Mouse (Mus musculus) hindbrain, embryonic 16.5 days (tissue): Measurements from ENCODE around the gene Ppp5c. TPM values are rescaled to one million over a fixed set of nuclear protein-coding genes. Genes with fewer than 3 reads are reported as not detected.

ENCODE experiments used
- ATAC-seq: fragments of 200-750 bp; cut with Nextera tagmentation; 2 replicates; pipeline ENCODE4 v1.8.0; 2017; ENCODE audit warnings: moderate TSS enrichment, moderate library complexity
- H3K27ac ChIP-seq: fragments of 300-500 bp; sonication (generic); 2 replicates; pipeline ENCODE4 v1.5.1; 2014; ENCODE audit warnings: low read depth, mild to moderate bottlenecking, control low read depth, low read length, moderate library complexity
- H3K27me3 ChIP-seq: fragments of 300-500 bp; sonication (generic); replicated peaks from 2 replicates; pipeline ENCODE4 v1.6.1; 2014; ENCODE audit warnings: low read length; ENCODE audit not compliant: control insufficient read depth, insufficient read depth
- H3K36me3 ChIP-seq: fragments of 300-500 bp; sonication (generic); 2 replicates; pipeline ENCODE4 v1.6.1; 2014; ENCODE audit warnings: mild to moderate bottlenecking, low read length, moderate library complexity, mixed read lengths; ENCODE audit not compliant: control insufficient read depth, insufficient read depth
- H3K4me1 ChIP-seq: fragments of 300-500 bp; sonication (generic); 2 replicates; pipeline ENCODE4 v1.6.1; 2014; ENCODE audit warnings: low read depth, low read length; ENCODE audit not compliant: control insufficient read depth, insufficient read depth
- H3K4me2 ChIP-seq: fragments of 300-500 bp; sonication (generic); 2 replicates; pipeline ENCODE4 v1.6.1; 2014; ENCODE audit warnings: mild to moderate bottlenecking, low read length, control low read depth, moderate library complexity
- H3K4me3 ChIP-seq: fragments of 300-500 bp; sonication (generic); 2 replicates; pipeline ENCODE4 v1.5.1; 2014; ENCODE audit warnings: mild to moderate bottlenecking, low read length, control low read depth, moderate library complexity
- H3K9ac ChIP-seq: fragments of 300-500 bp; sonication (generic); 2 replicates; pipeline ENCODE4 v1.6.1; 2014; ENCODE audit warnings: low read depth, mild to moderate bottlenecking, control low read depth, low read length, moderate library complexity
- H3K9me3 ChIP-seq: fragments of 300-500 bp; sonication (generic); 2 replicates; pipeline ENCODE4 v1.6.1; 2014; ENCODE audit warnings: mild to moderate bottlenecking, low read length, moderate library complexity; ENCODE audit not compliant: control insufficient read depth
- WGBS: fragments of 180-500 bp; shearing (Covaris S2); extraction: QIAGEN DNeasy Blood & Tissue Kit; methylation state at CpG from one replicate; pipeline ENCODE4 v1.1.7; 2014; 5-methylcytosine and 5-hydroxymethylcytosine counted together
- polyA plus RNA-seq: library from polyadenylated mRNA; unstranded; fragments of >200 nt; fragmentation: Nextera tagmentation; extraction: Ambion mirVana; gene quantifications from 2 replicates; pipeline ENCODE4 v1.2.1, GENCODE M21; 2015

Gene Ppp5c
- polyA plus RNA-seq, 1 experiment from 2014 or later = 138 TPM

DNA sequence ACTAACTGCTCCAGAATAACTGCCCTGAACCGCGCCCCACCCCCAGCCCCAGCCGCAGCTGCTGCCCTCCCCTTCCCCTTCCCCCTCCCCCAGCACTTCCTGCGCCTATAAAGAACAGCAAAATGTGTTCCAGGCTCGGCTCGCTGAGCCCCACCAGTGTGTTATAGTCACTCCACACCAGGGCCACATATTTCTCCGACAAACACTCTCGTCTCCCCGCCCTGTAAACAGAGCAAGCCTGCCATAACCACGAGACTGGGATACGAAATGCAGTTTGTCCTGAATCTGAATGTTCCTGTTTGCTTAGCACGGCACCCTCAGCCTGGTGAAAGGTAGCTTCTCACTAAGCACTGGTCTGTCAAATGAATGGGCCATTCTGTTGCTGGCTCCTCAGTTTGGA lies 47.4 kb downstream of the Ppp5c start:
- peak; percentile 43; the same call in 1 of the 2 replicates for ATAC-seq
- H3K9ac ChIP-seq = peak overlapping the region; percentile 50

DNA sequence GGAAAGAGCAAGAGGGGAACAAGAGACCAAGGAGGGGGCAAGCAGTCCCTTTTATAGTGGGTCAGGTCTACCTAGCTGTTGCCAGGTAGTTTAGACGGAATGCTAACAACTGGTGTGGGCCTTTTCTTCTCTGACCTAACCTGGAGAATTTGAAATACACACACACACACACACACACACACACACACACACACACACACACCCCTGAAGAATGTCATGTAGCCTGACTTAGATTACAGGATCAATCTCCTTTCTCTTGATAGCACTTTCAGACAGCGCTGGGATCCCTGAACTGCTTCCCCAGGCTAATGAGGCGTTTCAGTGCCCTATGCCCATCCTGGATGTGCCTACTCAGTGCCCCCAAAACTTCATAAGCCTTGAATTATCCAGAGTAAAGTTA lies 49.1 kb downstream of the Ppp5c start:
- Histone ChIP-seq H3K4me1 (peaks cover 14% of the 10 kb centered on the region), H3K4me2 (no peak overlapping the region), H3K27me3 (no peaks in the 10 kb centered on the region), H3K4me3 (no peak overlapping the region), H3K9me3 (no peaks in the 10 kb centered on the region), H3K9ac (no peak overlapping the region), H3K27ac (no peak overlapping the region), H3K36me3 (no peaks in the 10 kb centered on the region)
- 97% methylated on average over 3 of the region's 3 CpGs for WGBS
- ATAC-seq = no peak

More for the DNA sequence above, 47.4 kb downstream of the Ppp5c start:
- H3K4me3 ChIP-seq = peak overlapping the region; percentile 22; the same call in 1 of the 2 replicates
- peaks cover 23% of the 10 kb centered on the region for H3K4me1 ChIP-seq
- H3K27me3 ChIP-seq = no peaks in the 10 kb centered on the region
- 7% methylated on average over 12 of the region's 12 CpGs for WGBS
- no peaks in the 10 kb centered on the region for H3K36me3 ChIP-seq
- H3K9me3 ChIP-seq = no peaks in the 10 kb centered on the region
- H3K27ac ChIP-seq = peak overlapping the region; percentile 69
- H3K4me2 ChIP-seq = peak overlapping the region; percentile 53

DNA sequence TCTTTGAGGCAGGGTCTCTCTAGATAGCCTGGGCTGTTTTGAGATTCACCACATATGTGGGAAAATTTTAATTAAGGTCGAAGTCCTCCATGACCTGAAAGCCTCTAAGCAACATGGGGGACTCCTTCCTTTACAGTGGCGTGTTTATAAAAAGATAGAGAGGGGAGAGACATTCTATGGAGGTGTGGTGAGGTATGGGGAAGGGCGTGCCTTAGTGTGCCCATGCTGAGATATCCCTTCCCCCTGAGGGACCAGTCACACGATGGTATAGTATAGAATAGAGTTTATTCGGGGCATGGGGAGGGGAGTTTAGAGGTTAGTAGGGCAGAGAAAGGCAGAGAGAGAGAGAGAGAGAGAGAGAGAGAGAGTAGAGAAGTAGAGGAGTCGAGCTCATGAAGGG lies 49.6 kb downstream of the Ppp5c start:
- H3K27ac ChIP-seq = no peak overlapping the region
- ATAC-seq = no peak
- WGBS = 78% methylated on average over 6 of the region's 6 CpGs
- no peaks in the 10 kb centered on the region for H3K36me3 ChIP-seq
- no peak overlapping the region for H3K4me2 ChIP-seq
- H3K4me3 ChIP-seq = no peak overlapping the region
- H3K27me3 ChIP-seq = no peaks in the 10 kb centered on the region
- no peaks in the 10 kb centered on the region for H3K9me3 ChIP-seq
- H3K9ac ChIP-seq = no peak overlapping the region
- peaks cover 10% of the 10 kb centered on the region for H3K4me1 ChIP-seq

DNA sequence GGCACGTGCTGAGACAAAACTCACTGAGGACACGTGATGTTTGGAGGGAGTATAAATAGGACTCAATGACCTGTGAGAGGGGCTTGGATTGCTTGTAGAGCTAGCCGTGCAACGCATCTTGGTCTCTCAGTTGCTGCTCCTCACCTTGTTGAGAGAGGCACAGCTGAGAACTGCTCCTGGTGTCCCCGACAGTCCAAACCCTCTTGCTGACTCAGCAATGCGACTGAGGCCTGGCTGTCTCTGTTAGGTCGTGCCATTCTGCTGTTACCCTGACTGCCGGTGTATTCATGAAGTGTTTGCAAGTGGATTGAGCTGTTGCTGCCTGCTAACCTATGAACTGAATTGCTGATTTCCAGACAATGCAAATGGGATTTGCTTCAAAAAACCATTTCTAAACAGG lies 51.4 kb downstream of the Ppp5c start:
- 51% methylated on average over 8 of the region's 8 CpGs for WGBS
- no peaks in the 10 kb centered on the region for H3K9me3 ChIP-seq
- no peak overlapping the region for H3K27ac ChIP-seq
- H3K4me3 ChIP-seq = no peak overlapping the region
- H3K9ac ChIP-seq = no peak overlapping the region
- no peaks in the 10 kb centered on the region for H3K27me3 ChIP-seq
- peaks cover 3% of the 10 kb centered on the region; the same call in 1 of the 2 replicates for H3K4me1 ChIP-seq
- no peak for ATAC-seq
- H3K36me3 ChIP-seq = no peaks in the 10 kb centered on the region
- H3K4me2 ChIP-seq = no peak overlapping the region

DNA sequence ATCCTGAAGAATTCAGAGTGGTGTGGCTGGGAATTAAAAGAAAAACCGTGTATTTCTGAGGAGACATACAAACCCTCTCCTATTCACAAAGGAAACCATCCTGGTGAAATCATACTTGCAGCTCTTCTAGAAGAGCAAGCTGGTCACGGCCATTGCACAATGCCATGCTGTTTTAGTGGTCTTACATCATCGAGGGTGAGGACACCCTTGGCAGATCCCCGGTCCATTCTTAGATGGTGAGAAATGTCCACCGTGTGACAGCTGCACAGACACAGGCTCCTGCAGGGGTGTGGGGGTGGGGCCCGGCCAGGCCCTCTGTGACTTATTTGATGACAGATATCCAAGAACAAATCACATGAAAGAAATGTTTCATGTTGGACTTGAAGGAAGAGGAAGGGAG lies 53.7 kb downstream of the Ppp5c start:
- no peaks in the 10 kb centered on the region for H3K36me3 ChIP-seq
- 40% methylated on average over 6 of the region's 6 CpGs for WGBS

DNA sequence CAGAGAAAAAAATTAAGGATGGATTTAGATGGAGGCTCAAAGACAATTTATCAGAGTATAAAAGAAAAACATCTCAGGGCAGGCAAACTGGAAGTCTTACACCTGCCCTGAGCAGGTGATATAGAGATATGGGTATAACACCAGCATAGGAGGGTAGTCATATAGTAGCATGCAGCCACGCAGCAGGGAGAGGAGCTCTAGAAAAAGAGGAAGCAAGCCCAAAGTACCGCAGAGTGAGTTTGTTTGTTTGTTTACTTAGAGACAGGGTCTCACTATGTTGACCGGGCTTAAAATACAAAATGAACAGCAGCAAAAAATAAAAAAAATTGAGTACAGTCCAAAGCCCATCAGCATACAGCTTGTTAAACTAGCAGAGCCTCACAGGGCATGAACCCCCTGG lies 56.6 kb downstream of the Ppp5c start:
- Histone ChIP-seq H3K4me3 (no peak overlapping the region), H3K9ac (no peak overlapping the region)
- WGBS = 85% methylated on average over 3 of the region's 3 CpGs

More for the DNA sequence above, 53.7 kb downstream of the Ppp5c start:
- H3K9me3 ChIP-seq = no peaks in the 10 kb centered on the region
- H3K27me3 ChIP-seq = no peaks in the 10 kb centered on the region
- H3K9ac ChIP-seq = no peak overlapping the region
- H3K4me3 ChIP-seq = no peak overlapping the region
- no peaks in the 10 kb centered on the region for H3K4me1 ChIP-seq
- no peak overlapping the region for H3K27ac ChIP-seq
- H3K4me2 ChIP-seq = no peak overlapping the region
- 0 out of 2 replicates have a peak, but pooled peaks have one; percentile 34 for ATAC-seq

DNA sequence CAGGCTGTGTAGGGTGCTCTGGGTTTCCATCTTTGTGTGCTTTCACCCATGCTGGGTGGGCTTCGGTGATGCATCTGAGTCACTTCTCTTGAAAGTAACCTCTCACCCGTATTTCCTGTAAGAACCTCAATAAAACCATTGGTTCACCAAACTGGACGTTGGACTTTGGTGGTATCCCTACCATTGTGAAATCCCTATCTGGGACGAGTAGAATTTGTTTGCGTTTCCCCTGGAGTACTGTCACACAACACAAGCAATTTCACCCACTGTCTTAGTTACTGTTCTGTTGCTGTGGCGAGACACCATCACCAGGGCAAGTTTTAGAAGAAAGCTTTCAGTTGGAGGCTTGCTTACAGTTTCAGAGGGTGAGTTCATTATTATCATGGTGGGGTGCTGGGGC lies 59.3 kb downstream of the Ppp5c start:
- ATAC-seq = no peak
- Histone ChIP-seq H3K27ac (no peak overlapping the region), H3K4me2 (no peak overlapping the region), H3K4me1 (no peaks in the 10 kb centered on the region), H3K27me3 (no peaks in the 10 kb centered on the region), H3K9me3 (no peaks in the 10 kb centered on the region), H3K36me3 (no peaks in the 10 kb centered on the region), H3K4me3 (no peak overlapping the region), H3K9ac (no peak overlapping the region)
- 87% methylated on average over 6 of the region's 6 CpGs for WGBS

More for the DNA sequence above, 56.6 kb downstream of the Ppp5c start:
- H3K36me3 ChIP-seq = no peaks in the 10 kb centered on the region
- H3K4me2 ChIP-seq = no peak overlapping the region
- no peaks in the 10 kb centered on the region for H3K4me1 ChIP-seq
- H3K27ac ChIP-seq = no peak overlapping the region
- H3K27me3 ChIP-seq = no peaks in the 10 kb centered on the region
- H3K9me3 ChIP-seq = no peaks in the 10 kb centered on the region
- no peak for ATAC-seq

DNA sequence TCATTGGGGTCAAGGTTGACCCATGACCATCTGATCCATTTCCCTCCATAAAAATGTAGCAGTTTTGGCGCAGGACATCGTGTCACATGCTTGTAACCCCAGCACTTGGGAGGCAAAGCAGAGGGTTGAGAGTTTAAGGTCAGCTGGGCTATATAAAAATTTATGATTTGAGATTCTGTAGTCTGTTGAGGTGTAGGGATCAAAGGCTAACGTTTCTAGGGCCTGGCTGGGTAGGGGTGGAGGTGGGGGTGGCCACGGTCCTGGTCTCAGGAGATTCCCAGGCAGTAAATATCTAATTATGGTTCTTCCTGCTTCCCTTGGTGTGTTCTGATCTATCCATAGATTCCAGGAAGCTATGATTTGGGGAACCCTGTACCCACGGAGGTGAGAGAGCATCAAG lies 66.0 kb downstream of the Ppp5c start:
- no peak overlapping the region for H3K9ac ChIP-seq
- H3K27me3 ChIP-seq = no peaks in the 10 kb centered on the region
- peaks cover 20% of the 10 kb centered on the region for H3K4me1 ChIP-seq
- 86% methylated on average over 5 of the region's 5 CpGs for WGBS
- no peaks in the 10 kb centered on the region for H3K36me3 ChIP-seq
- H3K9me3 ChIP-seq = no peaks in the 10 kb centered on the region
- no peak for ATAC-seq
- H3K4me3 ChIP-seq = no peak overlapping the region
- no peak overlapping the region for H3K27ac ChIP-seq
- peak overlapping the region; percentile 37 for H3K4me2 ChIP-seq

DNA sequence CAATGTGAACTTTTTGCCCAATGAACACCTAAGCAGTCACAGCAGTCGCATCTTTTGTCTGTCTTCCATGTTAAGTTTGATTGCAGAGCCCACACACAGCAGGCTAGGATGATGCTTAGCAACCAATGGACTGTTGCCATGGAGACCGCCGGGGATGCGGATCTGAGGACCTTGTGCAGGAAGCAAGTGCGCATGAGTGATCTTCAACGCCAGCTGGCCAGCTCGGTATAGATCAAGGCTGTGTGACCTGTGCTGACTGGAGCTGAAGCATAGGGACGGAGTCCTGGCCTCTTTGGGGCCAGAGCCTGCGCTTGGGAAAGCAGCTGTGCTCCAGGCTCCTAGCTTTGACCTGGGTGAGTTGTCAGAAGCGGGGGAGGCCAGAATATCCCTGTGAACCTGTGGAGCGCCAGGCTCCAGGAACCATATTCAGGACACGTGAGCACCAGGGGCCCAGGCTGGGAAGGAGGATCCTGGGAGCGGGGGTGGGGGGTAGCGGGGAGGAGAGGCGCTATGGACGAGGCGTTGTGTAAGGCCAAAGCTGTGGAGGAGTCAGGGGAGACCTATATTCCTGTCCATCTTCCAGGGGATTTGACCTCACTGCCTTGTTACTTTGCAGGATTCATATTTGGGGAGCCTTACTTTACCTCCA lies 68.1 kb downstream of the Ppp5c start, which contains the start of gene Pnmal1:
Gene Pnmal1, plus strand, starts transcription at position 141 of the 649 bp plus-strand sequence.
- Histone ChIP-seq H3K27me3 (no peaks in the 10 kb centered on the region), H3K9me3 (no peaks in the 10 kb centered on the region), H3K27ac (peak within 1 kb of the TSS; percentile 84), H3K4me3 (peak within 1 kb of the TSS; percentile 42), H3K4me1 (peaks cover 24% of the 10 kb centered on the region), H3K36me3 (no peaks in the 10 kb centered on the region), H3K4me2 (peak within 1 kb of the TSS; percentile 55), H3K9ac (peak within 1 kb of the TSS; percentile 58)
- WGBS = 6% methylated on average over 17 of the region's 17 CpGs
- peak; percentile 93 for ATAC-seq
